Mouse (Mus musculus) bone marrow macrophage, adult 2 months (primary cell): Measurements from ENCODE around the gene Ppp1r35. TPM values are rescaled to one million over a fixed set of nuclear protein-coding genes. Genes with fewer than 3 reads are reported as not detected.

Experiments
- H3K27ac ChIP-seq: 2 replicates; pipeline ENCODE4 v1.5.1; 2012; ENCODE audit warnings: low read depth, low read length; ENCODE audit not compliant: insufficient read depth
- H3K4me1 ChIP-seq: 2 replicates; pipeline ENCODE4 v1.6.1; 2012; ENCODE audit warnings: low read length; ENCODE audit not compliant: control insufficient read depth, insufficient read depth
- H3K4me3 ChIP-seq: 2 replicates; pipeline ENCODE4 v1.5.1; 2012; ENCODE audit warnings: mild to moderate bottlenecking, low read length, moderate library complexity; ENCODE audit not compliant: insufficient read depth
- CTCF ChIP-seq: IDR thresholded peaks from 2 replicates; pipeline ENCODE4 v1.5.1; 2012; ENCODE audit warnings: low read depth, mild to moderate bottlenecking, low read length, moderate library complexity
- POLR2A ChIP-seq: IDR thresholded peaks from 2 replicates; pipeline ENCODE4 v1.6.1; 2012; ENCODE audit warnings: mild to moderate bottlenecking, low read depth, low read length, borderline replicate concordance
- polyA plus RNA-seq: library from polyadenylated mRNA; stranded (reverse); fragments of >200 nt; gene quantifications from 2 replicates; pipeline ENCODE4 v1.2.4, GENCODE M21; 2012; ENCODE audit not compliant: missing spikeins, insufficient read depth, insufficient read length

Gene Ppp1r35
- polyA plus RNA-seq, 1 experiment = 36.2 TPM

DNA sequence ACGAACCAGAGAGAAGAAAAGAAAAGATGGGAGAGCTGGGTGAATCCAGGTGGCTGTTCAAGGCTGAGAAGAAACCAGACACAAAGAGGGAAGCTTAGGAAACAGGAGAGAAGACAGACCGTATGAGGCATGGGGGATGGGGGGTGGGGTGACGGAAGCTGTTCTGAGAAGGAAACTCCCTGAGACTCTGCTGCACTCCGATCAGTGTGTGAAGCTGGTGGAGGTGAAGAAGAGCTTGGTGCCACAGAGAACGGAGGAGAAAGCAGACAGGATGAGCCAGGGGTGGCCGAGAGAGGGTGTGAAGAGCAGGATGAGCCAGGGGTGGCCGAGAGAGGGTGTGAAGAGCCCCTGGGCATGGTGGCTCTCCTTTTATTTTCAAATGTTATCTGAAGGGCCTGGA lies 47.8 kb downstream of the Ppp1r35 start:
- Histone ChIP-seq H3K4me3 (no peak overlapping the region), H3K4me1 (peaks cover 78% of the 10 kb centered on the region), H3K27ac (no peak overlapping the region)
- no peak for TF ChIP-seq CTCF
- no peak for TF ChIP-seq POLR2A

GRCm38 (mm10) chr5:137828694-137829093 lies 50.0 kb downstream of the Ppp1r35 start:
- Histone ChIP-seq H3K4me1 (peaks cover 82% of the 10 kb centered on the region), H3K27ac (peak overlapping the region; percentile 71), H3K4me3 (no peak overlapping the region)
- no peak for TF ChIP-seq CTCF
- no peak for TF ChIP-seq POLR2A

Other genes with a start within 250 kb of the Ppp1r35 start
- not detected in 2 replicates for gene Epo, start 245.6 kb upstream of the Ppp1r35 start, polyA plus RNA-seq
- 547 and 604 TPM in 2 replicates for gene Gnb2, start 245.3 kb upstream of the Ppp1r35 start, polyA plus RNA-seq
- gene Actl6b, start 225.3 kb upstream of the Ppp1r35 start, polyA plus RNA-seq = not detected in 2 replicates
- 1.7 TPM in 1 of 2 replicates, not detected in the other for gene Tfr2, start 209.0 kb upstream of the Ppp1r35 start, polyA plus RNA-seq
- gene Mospd3, start 177.8 kb upstream of the Ppp1r35 start, polyA plus RNA-seq = 64.0 and 69.9 TPM in 2 replicates
- 3.2 and 5.0 TPM in 2 replicates for gene Pcolce, start 165.1 kb upstream of the Ppp1r35 start, polyA plus RNA-seq
- not detected in 2 replicates for gene Fbxo24, start 149.8 kb upstream of the Ppp1r35 start, polyA plus RNA-seq
- gene Lrch4, start 149.7 kb upstream of the Ppp1r35 start, polyA plus RNA-seq = 209 and 221 TPM in 2 replicates
- 37.5 and 42.1 TPM in 2 replicates for gene Gm20605, start 149.7 kb upstream of the Ppp1r35 start, polyA plus RNA-seq
- gene Sap25, start 137.5 kb upstream of the Ppp1r35 start, polyA plus RNA-seq = 107 and 128 TPM in 2 replicates
- gene Irs3, start 133.1 kb upstream of the Ppp1r35 start, polyA plus RNA-seq = not detected in 2 replicates
- 18.1 and 22.5 TPM in 2 replicates for gene Agfg2, start 94.1 kb upstream of the Ppp1r35 start, polyA plus RNA-seq
- 1.5 and 1.9 TPM in 2 replicates for gene Nyap1, start 37.2 kb upstream of the Ppp1r35 start, polyA plus RNA-seq
- gene Tsc22d4, start 33.1 kb upstream of the Ppp1r35 start, polyA plus RNA-seq = 179 and 198 TPM in 2 replicates
- gene Mepce, start 8.8 kb downstream of the Ppp1r35 start, polyA plus RNA-seq = 31.3 and 35.4 TPM in 2 replicates
- 6.1 TPM in 2 replicates for gene Zcwpw1, start 8.9 kb downstream of the Ppp1r35 start, polyA plus RNA-seq
- gene Pilra, start 57.4 kb downstream of the Ppp1r35 start, polyA plus RNA-seq = 15.5 and 16.8 TPM in 2 replicates
- 15.2 and 19.7 TPM in 2 replicates for gene Pilrb1, start 79.3 kb downstream of the Ppp1r35 start, polyA plus RNA-seq
- gene Pilrb2, start 93.0 kb downstream of the Ppp1r35 start, polyA plus RNA-seq = 37.4 and 42.3 TPM in 2 replicates
- gene Cyp3a13, start 142.8 kb downstream of the Ppp1r35 start, polyA plus RNA-seq = not detected in 2 replicates
- not detected in 2 replicates for gene Gjc3, start 184.2 kb downstream of the Ppp1r35 start, polyA plus RNA-seq
- gene Azgp1, start 202.7 kb downstream of the Ppp1r35 start, polyA plus RNA-seq = not detected in 2 replicates
- not detected in 2 replicates for gene Smok3a, start 242.4 kb downstream of the Ppp1r35 start, polyA plus RNA-seq
- gene Smok3b, start 242.6 kb downstream of the Ppp1r35 start, polyA plus RNA-seq = not detected in 2 replicates